Mouse (Mus musculus) R1 (cell line): ENCODE results near the gene Nkx1-2.
A peak's percentile ranks its signal among the peaks of the same experiment; 100 is the strongest.

Experiments used
- DNase-seq: peaks from one replicate; pipeline ENCODE4 v3.0.0-alpha.2; 2018; ENCODE audit warnings: low read depth, low spot score

Nkx1-2 gene

GRCm38 (mm10) chr7:132599071-132599975, at the start of gene Nkx1-2:
Gene Nkx1-2, minus strand, starts transcription at chr7:132599637.
- no peak for DNase-seq

DNA sequence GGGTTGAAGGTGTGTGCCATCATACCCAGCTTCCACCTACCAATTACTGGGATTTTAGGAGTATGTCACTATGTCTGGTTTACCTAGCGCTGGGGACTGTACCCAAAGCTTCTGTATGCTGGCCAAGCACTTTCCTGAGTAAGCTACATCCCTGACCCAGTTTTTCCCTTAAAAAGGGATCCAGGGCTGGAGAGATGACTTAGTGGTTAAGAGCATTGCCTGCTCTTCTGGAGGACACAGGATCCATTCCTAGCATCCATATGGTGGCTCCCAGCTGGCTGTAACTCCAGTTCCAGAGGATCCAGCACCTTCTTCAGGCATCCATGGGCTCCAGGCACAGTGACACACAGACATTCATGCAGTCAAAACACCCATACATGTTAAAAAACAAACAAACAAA, 47.1 kb upstream of the Nkx1-2 start:
- no peak for DNase-seq

GRCm38 (mm10) chr7:132644605-132645279, 45.3 kb upstream of the Nkx1-2 start:
- no peak for DNase-seq

DNA sequence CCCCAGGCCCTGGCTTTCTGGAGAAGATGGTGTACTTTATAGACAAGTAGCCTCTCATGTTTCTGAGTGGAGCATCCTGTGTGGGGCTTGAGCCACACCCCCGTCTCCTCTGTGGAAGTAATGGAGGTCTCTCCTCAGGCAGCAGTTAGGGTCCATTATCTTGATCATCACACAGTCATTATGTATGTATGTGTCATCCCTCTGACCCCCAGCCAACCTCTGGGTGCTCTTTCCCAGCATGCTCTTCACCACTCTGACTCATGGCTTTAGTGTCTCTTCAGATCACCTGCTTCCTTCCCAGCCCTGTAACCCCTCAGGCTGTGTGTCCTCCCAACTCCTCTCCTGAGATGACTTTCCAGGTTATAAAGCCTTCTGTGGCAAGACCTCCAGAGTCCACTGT, 42.2 kb upstream of the Nkx1-2 start:
- peak; percentile 26 for DNase-seq

DNA sequence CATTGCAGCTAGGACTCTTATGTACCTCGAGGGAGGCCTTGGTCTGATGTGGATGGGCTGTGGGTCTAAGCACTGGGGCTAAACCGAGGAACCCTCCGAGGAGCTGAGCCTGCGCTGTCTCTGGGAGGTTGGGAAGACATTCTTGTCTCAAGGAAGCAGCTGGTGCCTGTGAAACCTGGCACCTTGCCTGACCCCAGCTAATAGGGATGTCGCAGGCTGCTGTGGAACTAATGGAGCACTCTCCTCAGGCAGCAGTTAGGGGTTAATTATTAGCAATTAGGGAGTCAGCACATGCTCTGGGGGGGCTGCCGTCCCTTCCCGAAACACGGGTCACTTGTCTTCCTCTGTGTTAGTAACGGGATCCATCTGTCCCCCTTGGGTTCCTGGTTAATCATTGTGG, 41.5 kb upstream of the Nkx1-2 start:
- DNase-seq = no peak

GRCm38 (mm10) chr7:132638446-132639087, 39.1 kb upstream of the Nkx1-2 start:
- DNase-seq = peak; percentile 71

- no peak for DNase-seq
Measured at GRCm38 (mm10) chr7:132637292-132637691, 37.9 kb upstream of the Nkx1-2 start.

DNA sequence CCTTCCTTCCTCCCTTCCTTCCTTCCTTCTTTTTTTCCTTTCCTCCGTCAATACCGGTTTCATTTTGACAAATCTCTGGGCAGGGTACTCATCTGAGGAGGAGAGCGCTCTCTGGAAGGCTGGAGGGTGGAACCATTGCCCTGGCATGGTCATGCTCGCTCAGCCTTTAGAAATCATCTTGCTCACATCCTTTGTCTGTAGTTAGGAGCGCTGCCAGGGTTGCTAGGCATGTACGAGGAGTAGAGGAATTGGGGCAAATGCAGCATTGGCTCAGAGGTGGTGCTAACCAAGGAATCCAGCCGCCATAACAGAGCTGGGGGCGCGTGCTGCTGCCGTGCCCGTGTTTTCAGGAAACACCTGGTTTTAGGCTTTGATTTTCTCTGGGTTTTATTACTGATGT, 31.9 kb upstream of the Nkx1-2 start:
- no peak for DNase-seq

- DNase-seq = no peak
Measured at GRCm38 (mm10) chr7:132627448-132627847, 28.0 kb upstream of the Nkx1-2 start.

- DNase-seq = no peak
Measured at GRCm38 (mm10) chr7:132626174-132626573, 26.7 kb upstream of the Nkx1-2 start.

GRCm38 (mm10) chr7:132624161-132624560, 24.7 kb upstream of the Nkx1-2 start:
- DNase-seq = no peak

GRCm38 (mm10) chr7:132619975-132620918, 20.8 kb upstream of the Nkx1-2 start:
- no peak for DNase-seq

GRCm38 (mm10) chr7:132619549-132619948, 20.1 kb upstream of the Nkx1-2 start:
- no peak for DNase-seq

DNA sequence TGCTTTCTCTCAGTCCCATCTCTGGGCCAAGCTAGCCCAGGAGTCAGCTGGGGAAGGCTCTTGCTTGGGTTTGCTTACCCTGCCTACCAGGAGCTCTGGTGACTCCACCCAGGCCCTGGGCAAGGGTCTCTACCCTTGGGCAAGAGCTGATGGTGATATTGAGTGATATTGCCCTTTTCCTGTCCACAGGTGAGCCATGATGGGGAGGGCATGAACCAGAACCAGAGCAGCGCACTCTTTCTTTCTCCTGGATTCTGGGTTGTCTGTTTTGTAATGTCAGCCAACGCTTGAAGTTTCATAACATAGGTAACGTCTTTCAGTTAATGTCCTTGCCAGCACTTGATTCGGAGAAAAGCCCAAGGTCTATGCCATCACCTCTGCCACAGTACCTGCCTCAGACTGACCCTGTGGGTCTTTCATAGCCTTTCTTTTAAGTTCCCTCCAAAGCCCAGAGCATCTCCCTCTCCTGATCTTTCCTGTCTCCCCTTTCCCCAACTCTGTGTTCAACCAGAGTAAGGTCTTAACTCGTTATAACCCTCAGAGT, 17.7 kb upstream of the Nkx1-2 start:
- DNase-seq = no peak

- DNase-seq = peak; percentile 37
Measured at GRCm38 (mm10) chr7:132616391-132616790, 17.0 kb upstream of the Nkx1-2 start.

- no peak for DNase-seq
Measured at GRCm38 (mm10) chr7:132615346-132615745, 15.9 kb upstream of the Nkx1-2 start.

DNA sequence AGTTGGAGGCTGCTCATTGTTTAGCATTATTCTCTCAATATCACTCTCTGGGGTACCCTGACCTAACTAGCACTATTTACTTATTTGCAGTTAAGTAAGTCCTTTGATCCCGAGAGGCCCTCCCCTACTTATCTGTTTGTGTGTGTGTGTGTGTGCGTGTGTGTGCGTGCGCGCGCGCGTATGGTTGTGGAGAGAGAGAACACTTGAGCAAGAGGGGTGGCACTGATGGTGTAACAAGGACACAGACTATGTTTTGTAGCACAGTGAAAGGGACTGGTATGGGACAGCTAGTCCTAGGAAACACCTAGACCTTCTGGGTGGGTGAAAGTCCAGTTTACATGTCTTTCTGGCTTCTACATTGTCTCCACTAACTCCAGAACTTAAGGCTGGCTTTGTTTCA, 12.1 kb upstream of the Nkx1-2 start:
- DNase-seq = no peak

DNA sequence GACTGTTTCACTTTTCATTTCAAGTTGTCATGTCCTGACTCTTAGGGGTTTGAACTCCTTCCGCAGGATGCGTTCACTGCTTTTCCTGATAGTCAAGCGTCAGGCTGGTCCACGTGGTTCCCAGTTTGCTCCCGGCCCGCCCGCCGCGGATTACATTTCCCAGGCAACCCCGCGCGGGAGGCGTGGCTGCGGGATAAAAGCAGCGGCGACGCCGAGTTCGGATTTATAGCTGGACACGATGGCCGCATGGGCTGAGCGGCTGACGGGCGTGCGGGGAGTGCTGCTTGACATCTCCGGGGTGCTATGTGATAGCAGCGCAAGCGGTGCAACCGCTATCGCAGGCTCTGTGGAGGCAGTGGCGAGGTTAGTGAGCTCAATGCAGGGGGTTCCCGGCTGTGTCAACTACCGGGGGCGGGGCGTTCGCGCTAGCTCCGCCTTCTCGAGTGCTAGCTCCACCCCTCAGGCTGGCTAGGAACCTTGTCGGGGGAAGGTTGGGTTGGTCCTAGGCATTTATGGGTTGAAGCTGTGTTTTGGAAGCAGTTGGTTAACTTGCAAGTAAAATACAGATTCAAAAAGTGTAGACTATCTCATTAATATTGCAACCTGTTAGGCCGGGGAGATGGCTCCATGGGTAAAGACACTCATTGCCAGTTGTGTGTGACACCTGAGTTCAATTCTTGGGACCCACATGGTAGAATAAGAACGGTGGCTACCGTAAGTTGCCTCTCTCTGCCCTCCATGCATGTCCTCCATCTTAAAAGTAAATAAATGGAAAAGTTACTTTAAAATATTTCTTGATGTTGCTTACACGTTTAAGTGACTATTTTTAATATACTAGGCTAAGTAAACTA, 11.3 kb upstream of the Nkx1-2 start, which contains the start of gene Lhpp:
Gene Lhpp (plus strand): TSS at position 171 of the 851 bp plus-strand sequence.
- DNase-seq = peak; percentile 84

GRCm38 (mm10) chr7:132608316-132609020, 9.0 kb upstream of the Nkx1-2 start:
- no peak for DNase-seq
